Mouse (Mus musculus) hindlimb bud, embryonic 11.5 days (tissue): ENCODE data around the gene 4930562C15Rik.

Experiments used
- DNase-seq: peaks from one replicate; pipeline ENCODE4 v3.0.0-alpha.2; 2012; ENCODE audit warnings: low read depth, low spot score; ENCODE audit errors: extremely low spot score

4930562C15Rik gene

GRCm38 (mm10) chr16:4913783-4914735 is 78.8 kb downstream of the 4930562C15Rik start:
- DNase-seq, result peak; percentile 81

GRCm38 (mm10) chr16:4915931-4916330 is 80.7 kb downstream of the 4930562C15Rik start:
- no peak for DNase-seq

GRCm38 (mm10) chr16:4916608-4917007 is 81.4 kb downstream of the 4930562C15Rik start:
- DNase-seq, result no peak
